Mouse (Mus musculus) liver, embryonic 15.5 days (tissue): ENCODE measurements around the gene Retsat. TPM values are rescaled to one million over a fixed set of nuclear protein-coding genes. Genes with fewer than 3 reads are reported as not detected.

Source experiments
- ATAC-seq: fragments of 200-750 bp; cut with Nextera tagmentation; 2 replicates; pipeline ENCODE4 v1.8.0; 2017; ENCODE audit warnings: moderate number of reproducible peaks, mild to moderate bottlenecking, moderate library complexity; ENCODE audit not compliant: insufficient read depth
- H3K27ac ChIP-seq: fragments of 300-500 bp; sonication (generic); replicated peaks from 2 replicates; pipeline ENCODE4 v1.5.1; 2015; ENCODE audit warnings: mild to moderate bottlenecking, inconsistent platforms
- H3K27me3 ChIP-seq: fragments of 300-500 bp; sonication (generic); 2 replicates; pipeline ENCODE4 v1.6.1; 2015; ENCODE audit warnings: mild to moderate bottlenecking, inconsistent platforms
- H3K36me3 ChIP-seq: fragments of 300-500 bp; sonication (generic); replicated peaks from 2 replicates; pipeline ENCODE4 v1.6.1; 2015; ENCODE audit warnings: moderate library complexity, mild to moderate bottlenecking, inconsistent platforms
- H3K4me1 ChIP-seq: fragments of 300-500 bp; sonication (generic); replicated peaks from 2 replicates; pipeline ENCODE4 v1.6.1; 2015; ENCODE audit warnings: inconsistent platforms
- H3K4me2 ChIP-seq: fragments of 300-500 bp; sonication (generic); 2 replicates; pipeline ENCODE4 v1.6.1; 2015; ENCODE audit warnings: moderate library complexity, mild to moderate bottlenecking, inconsistent platforms
- H3K4me3 ChIP-seq: fragments of 300-500 bp; sonication (generic); replicated peaks from 2 replicates; pipeline ENCODE4 v1.5.1; 2015; ENCODE audit warnings: mild to moderate bottlenecking, inconsistent platforms
- H3K9ac ChIP-seq: fragments of 300-500 bp; sonication (generic); 2 replicates; pipeline ENCODE4 v1.6.1; 2015; ENCODE audit warnings: moderate library complexity, mild to moderate bottlenecking, inconsistent platforms
- H3K9me3 ChIP-seq: fragments of 300-500 bp; sonication (generic); replicated peaks from 2 replicates; pipeline ENCODE4 v1.6.1; 2016; ENCODE audit warnings: inconsistent platforms
- WGBS: fragments of 180-500 bp; shearing (Covaris S2); methylation state at CpG from one replicate; pipeline ENCODE4 v1.1.7; 2015; ENCODE audit warnings: mixed read lengths; ENCODE audit not compliant: insufficient replicate concordance; 5-methylcytosine and 5-hydroxymethylcytosine counted together
- polyA plus RNA-seq: library from polyadenylated mRNA; unstranded; fragments of >200 nt; fragmentation: Nextera tagmentation; extraction: Ambion mirVana; gene quantifications from 2 replicates; pipeline ENCODE4 v1.2.1, GENCODE M21; 2015

The Retsat gene
- polyA plus RNA-seq: 17.9 and 18.2 TPM in 2 replicates

DNA sequence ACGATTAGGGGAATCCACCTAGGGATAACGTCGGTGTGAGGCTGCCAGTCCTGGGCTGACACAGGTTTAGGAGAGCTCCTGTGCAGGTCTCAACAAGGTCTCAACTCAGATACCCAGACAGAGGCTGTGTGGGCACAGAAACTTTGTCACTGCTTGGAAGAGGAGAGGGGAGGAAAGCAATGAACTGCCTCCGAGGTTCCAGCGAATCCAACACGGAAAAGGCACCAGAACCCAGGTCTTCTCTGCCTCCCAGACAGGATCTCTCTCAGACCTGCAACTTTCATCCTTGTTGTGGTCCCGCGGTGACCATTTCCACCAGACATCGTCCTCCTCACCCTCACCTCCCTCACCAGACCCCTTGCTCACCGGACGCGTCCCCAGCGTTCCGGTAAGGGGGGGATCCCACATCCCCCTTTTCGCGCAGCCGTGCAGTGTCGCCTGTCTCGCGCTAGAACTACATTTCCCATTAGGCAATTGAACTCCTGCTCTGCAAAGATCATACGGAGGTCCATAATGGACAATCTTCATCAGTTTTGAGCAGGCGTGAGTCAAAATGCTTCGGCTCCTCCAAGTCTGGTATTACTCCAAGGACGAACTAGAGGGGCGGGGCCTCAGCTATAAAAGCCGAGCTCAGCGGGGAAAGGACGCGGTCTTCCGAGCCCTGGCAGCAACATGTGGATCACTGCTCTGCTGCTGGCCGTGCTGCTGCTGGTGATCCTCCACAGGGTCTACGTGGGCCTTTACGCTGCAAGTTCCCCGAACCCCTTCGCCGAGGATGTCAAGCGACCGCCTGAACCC, at the start of gene Retsat, which contains the start of gene Elmod3:
Gene Retsat (plus strand): TSS at position 520 of the 798 bp plus-strand sequence.
Gene Elmod3 (minus strand): TSS at position 458 of the 798 bp plus-strand sequence.
- under 1% methylated on average over 38 of the region's 38 CpGs for WGBS
- Histone ChIP-seq H3K4me3 (peak within 1 kb of the TSS; percentile 68), H3K9me3 (no peaks in the 10 kb centered on the region), H3K36me3 (peaks cover 1% of the 10 kb centered on the region; the same call in 1 of the 2 replicates), H3K9ac (peak within 1 kb of the TSS; percentile 65), H3K4me2 (peak within 1 kb of the TSS; percentile 93), H3K27me3 (no peaks in the 10 kb centered on the region), H3K27ac (peak within 1 kb of the TSS; percentile 59), H3K4me1 (peaks cover 29% of the 10 kb centered on the region)
- peak; percentile 83 for ATAC-seq

GRCm38 (mm10) chr6:72549041-72549580, 49.2 kb upstream of the Retsat start:
- 23% methylated on average over 9 of the region's 9 CpGs for WGBS
- Histone ChIP-seq H3K36me3 (no peaks in the 10 kb centered on the region), H3K9ac (no peak overlapping the region), H3K4me2 (peak overlapping the region; percentile 40), H3K4me1 (peaks cover 51% of the 10 kb centered on the region), H3K27ac (0 out of 2 replicates have a peak overlapping the region, but pooled peaks have one; percentile 15), H3K27me3 (no peaks in the 10 kb centered on the region), H3K4me3 (peak overlapping the region; percentile 2; the same call in 1 of the 2 replicates), H3K9me3 (no peaks in the 10 kb centered on the region)
- ATAC-seq: no peak

GRCm38 (mm10) chr6:72550025-72550424, 48.2 kb upstream of the Retsat start:
- no peaks in the 10 kb centered on the region for H3K27me3 ChIP-seq
- no peak for ATAC-seq
- H3K4me1 ChIP-seq: peaks cover 43% of the 10 kb centered on the region
- no peaks in the 10 kb centered on the region for H3K9me3 ChIP-seq
- H3K36me3 ChIP-seq: no peaks in the 10 kb centered on the region
- WGBS: 41% methylated on average over 6 of the region's 6 CpGs
- 0 out of 2 replicates have a peak overlapping the region, but pooled peaks have one; percentile 0 for H3K27ac ChIP-seq
- H3K9ac ChIP-seq: no peak overlapping the region
- peak overlapping the region; percentile 40; the same call in 1 of the 2 replicates for H3K4me2 ChIP-seq
- peak overlapping the region; percentile 2; the same call in 1 of the 2 replicates for H3K4me3 ChIP-seq

- ATAC-seq: no peak
- no peak overlapping the region for H3K4me3 ChIP-seq
- no peak overlapping the region for H3K9ac ChIP-seq
- no peaks in the 10 kb centered on the region for H3K27me3 ChIP-seq
- no peaks in the 10 kb centered on the region for H3K36me3 ChIP-seq
- WGBS: 38% methylated on average over 10 of the region's 10 CpGs
- peaks cover 40% of the 10 kb centered on the region for H3K4me1 ChIP-seq
- H3K27ac ChIP-seq: no peak overlapping the region
- H3K4me2 ChIP-seq: peak overlapping the region; percentile 6; the same call in 1 of the 2 replicates
- no peaks in the 10 kb centered on the region for H3K9me3 ChIP-seq
These were observed 47.7 kb upstream of the Retsat start for GRCm38 (mm10) chr6:72550503-72551100.

- H3K9ac ChIP-seq: peak overlapping the region; percentile 37; the same call in 1 of the 2 replicates
- no peaks in the 10 kb centered on the region for H3K36me3 ChIP-seq
- 14% methylated on average over 27 of the region's 27 CpGs for WGBS
- no peaks in the 10 kb centered on the region for H3K27me3 ChIP-seq
- peak overlapping the region; percentile 51 for H3K4me3 ChIP-seq
- no peaks in the 10 kb centered on the region for H3K9me3 ChIP-seq
- peak overlapping the region; percentile 61 for H3K27ac ChIP-seq
- H3K4me2 ChIP-seq: peak overlapping the region; percentile 80
- H3K4me1 ChIP-seq: peaks cover 40% of the 10 kb centered on the region
- ATAC-seq: peak; percentile 67
These were observed 45.9 kb upstream of the Retsat start for GRCm38 (mm10) chr6:72552171-72553078.

DNA sequence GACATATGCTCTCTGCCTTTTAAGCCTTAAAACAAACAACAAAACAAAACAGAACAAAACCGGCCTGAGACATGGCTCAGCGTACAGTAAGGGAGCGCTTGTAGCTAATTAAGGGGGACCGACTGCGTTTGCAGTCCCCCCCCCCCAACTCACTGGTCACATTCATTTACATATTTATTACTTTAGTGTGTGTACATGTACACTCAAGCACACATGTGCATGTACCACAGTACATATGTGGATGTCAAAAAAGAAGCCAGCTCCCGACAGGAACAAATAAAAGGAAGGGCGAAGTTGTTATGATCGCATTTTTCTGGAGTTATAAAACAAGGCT, 45.2 kb upstream of the Retsat start:
- Histone ChIP-seq H3K4me2 (peak overlapping the region; percentile 80), H3K9ac (peak overlapping the region; percentile 37; the same call in 1 of the 2 replicates), H3K4me3 (peak overlapping the region; percentile 51), H3K9me3 (no peaks in the 10 kb centered on the region), H3K27me3 (no peaks in the 10 kb centered on the region), H3K36me3 (no peaks in the 10 kb centered on the region), H3K27ac (peak overlapping the region; percentile 61), H3K4me1 (peaks cover 40% of the 10 kb centered on the region)
- no peak for ATAC-seq
- WGBS: 17% methylated on average over 8 of the region's 8 CpGs

GRCm38 (mm10) chr6:72560801-72561200, 37.5 kb upstream of the Retsat start:
- H3K36me3 ChIP-seq: no peaks in the 10 kb centered on the region
- no peak overlapping the region for H3K4me2 ChIP-seq
- no peak overlapping the region for H3K9ac ChIP-seq
- no peak for ATAC-seq
- H3K27me3 ChIP-seq: no peaks in the 10 kb centered on the region
- WGBS: 73% methylated on average over 8 of the region's 8 CpGs
- no peaks in the 10 kb centered on the region for H3K9me3 ChIP-seq
- H3K4me3 ChIP-seq: no peak overlapping the region
- H3K27ac ChIP-seq: no peak overlapping the region
- H3K4me1 ChIP-seq: peaks cover 5% of the 10 kb centered on the region

GRCm38 (mm10) chr6:72562486-72562885, 35.8 kb upstream of the Retsat start:
- H3K9ac ChIP-seq: no peak overlapping the region
- H3K4me3 ChIP-seq: no peak overlapping the region
- no peak for ATAC-seq
- H3K4me1 ChIP-seq: peaks cover 6% of the 10 kb centered on the region
- WGBS: 60% methylated on average over 6 of the region's 6 CpGs
- H3K4me2 ChIP-seq: no peak overlapping the region
- no peak overlapping the region for H3K27ac ChIP-seq
- no peaks in the 10 kb centered on the region for H3K27me3 ChIP-seq
- no peaks in the 10 kb centered on the region for H3K36me3 ChIP-seq
- no peaks in the 10 kb centered on the region for H3K9me3 ChIP-seq

DNA sequence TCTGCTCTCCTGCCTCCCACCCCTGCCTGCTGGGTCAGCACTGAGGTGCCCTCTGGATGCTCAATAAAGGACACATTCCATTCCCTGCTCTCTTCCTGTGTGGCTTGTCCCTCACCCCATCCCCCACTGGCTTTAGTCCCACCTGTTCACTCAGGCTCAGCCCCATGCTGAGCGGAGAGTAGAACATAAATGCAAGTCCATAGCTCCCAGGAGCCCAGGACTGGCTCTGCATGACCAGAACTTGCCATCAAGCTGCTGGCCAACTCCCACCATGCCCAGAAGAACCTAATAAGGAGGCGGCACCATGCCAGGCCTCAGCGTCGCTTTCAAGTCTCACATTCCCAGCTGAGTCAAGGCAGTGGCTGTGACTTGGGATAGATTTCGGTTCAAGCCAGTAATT, 35.4 kb upstream of the Retsat start:
- no peaks in the 10 kb centered on the region for H3K36me3 ChIP-seq
- H3K9me3 ChIP-seq: no peaks in the 10 kb centered on the region
- ATAC-seq: no peak
- WGBS: 74% methylated on average over 5 of the region's 5 CpGs
- no peak overlapping the region for H3K27ac ChIP-seq
- no peak overlapping the region for H3K4me2 ChIP-seq
- H3K9ac ChIP-seq: no peak overlapping the region
- no peaks in the 10 kb centered on the region for H3K27me3 ChIP-seq
- H3K4me1 ChIP-seq: peaks cover 6% of the 10 kb centered on the region
- no peak overlapping the region for H3K4me3 ChIP-seq

- 65% methylated on average over 7 of the region's 7 CpGs for WGBS
- H3K27me3 ChIP-seq: no peaks in the 10 kb centered on the region
- no peaks in the 10 kb centered on the region for H3K9me3 ChIP-seq
- H3K4me1 ChIP-seq: peaks cover 6% of the 10 kb centered on the region
- no peak overlapping the region for H3K4me2 ChIP-seq
- H3K27ac ChIP-seq: no peak overlapping the region
- no peak overlapping the region for H3K4me3 ChIP-seq
- no peaks in the 10 kb centered on the region for H3K36me3 ChIP-seq
- ATAC-seq: no peak
- H3K9ac ChIP-seq: no peak overlapping the region
These were observed 32.8 kb upstream of the Retsat start for GRCm38 (mm10) chr6:72565506-72565905.
